Mouse (Mus musculus) forelimb bud, embryonic 11.5 days (tissue): ENCODE results near the gene Pdcd2.
"Not testable (repeated sequence)": the region's sequence is repeated elsewhere in the genome, so short reads cannot be mapped to it uniquely, and the experiment has no call there.

Experiments
- DNase-seq: peaks from one replicate; pipeline ENCODE4 v3.0.0-alpha.2; 2012; ENCODE audit warnings: low read depth, low spot score

The Pdcd2 gene

GRCm38 (mm10) chr17:15526986-15527810 is at the start of gene Pdcd2:
Gene Pdcd2 (minus strand): TSS chr17:15527301.
- DNase-seq: peak; percentile 93

GRCm38 (mm10) chr17:15575056-15575455 is 48.0 kb upstream of the Pdcd2 start:
- DNase-seq: no peak

- DNase-seq: no peak
Observed at GRCm38 (mm10) chr17:15566908-15567307, 39.8 kb upstream of the Pdcd2 start.

- DNase-seq: no peak
Observed at GRCm38 (mm10) chr17:15564928-15565300, 37.8 kb upstream of the Pdcd2 start.

- peak; percentile 98 for DNase-seq
Observed at GRCm38 (mm10) chr17:15564014-15564927, 37.2 kb upstream of the Pdcd2 start, which contains the start of gene Prdm9. Gene Prdm9 (minus strand): TSS chr17:15564354.

GRCm38 (mm10) chr17:15559946-15560345 is 32.8 kb upstream of the Pdcd2 start:
- DNase-seq: no peak

GRCm38 (mm10) chr17:15549713-15550112 is 22.6 kb upstream of the Pdcd2 start:
- DNase-seq: no peak

- DNase-seq: no peak
Observed at GRCm38 (mm10) chr17:15546440-15546839, 19.3 kb upstream of the Pdcd2 start.

GRCm38 (mm10) chr17:15543868-15544267 is 16.8 kb upstream of the Pdcd2 start:
- not testable (repeated sequence) for DNase-seq

- no peak for DNase-seq
Observed at GRCm38 (mm10) chr17:15540309-15540708, 13.2 kb upstream of the Pdcd2 start.

- no peak for DNase-seq
Observed at GRCm38 (mm10) chr17:15536457-15536904, 9.4 kb upstream of the Pdcd2 start.

- no peak for DNase-seq
Observed at GRCm38 (mm10) chr17:15535943-15536342, 8.8 kb upstream of the Pdcd2 start.

GRCm38 (mm10) chr17:15535162-15535800 is 8.2 kb upstream of the Pdcd2 start:
- DNase-seq: no peak

GRCm38 (mm10) chr17:15530141-15530540 is 3.0 kb upstream of the Pdcd2 start:
- DNase-seq: no peak

- no peak for DNase-seq
Observed at GRCm38 (mm10) chr17:15528887-15529286, 1.8 kb upstream of the Pdcd2 start.

GRCm38 (mm10) chr17:15527811-15528136 is 673 bp upstream of the Pdcd2 start:
- DNase-seq: no peak

GRCm38 (mm10) chr17:15526304-15526703 is 797 bp downstream of the Pdcd2 start:
- DNase-seq: no peak

- DNase-seq: no peak
Observed at GRCm38 (mm10) chr17:15518766-15519165, 8.3 kb downstream of the Pdcd2 start.

GRCm38 (mm10) chr17:15518186-15518585 is 8.9 kb downstream of the Pdcd2 start:
- no peak for DNase-seq

- DNase-seq: no peak
Observed at GRCm38 (mm10) chr17:15517776-15518175, 9.3 kb downstream of the Pdcd2 start.

GRCm38 (mm10) chr17:15510694-15511093 is 16.4 kb downstream of the Pdcd2 start:
- no peak for DNase-seq
